Mouse (Mus musculus) midbrain, embryonic 13.5 days (tissue): ENCODE results near the gene Clip4. TPM values are rescaled to one million over a fixed set of nuclear protein-coding genes. Genes with fewer than 3 reads are reported as not detected.

ENCODE experiments used
- ATAC-seq: fragments of 200-750 bp; cut with Nextera tagmentation; 2 replicates; pipeline ENCODE4 v1.8.0; 2017; ENCODE audit warnings: mild to moderate bottlenecking, moderate TSS enrichment, moderate library complexity
- H3K27ac ChIP-seq: fragments of 300-500 bp; sonication (generic); 2 replicates; pipeline ENCODE4 v1.5.1; 2015; ENCODE audit warnings: inconsistent platforms, mild to moderate bottlenecking, moderate library complexity
- H3K27me3 ChIP-seq: fragments of 300-500 bp; sonication (generic); 2 replicates; pipeline ENCODE4 v1.6.1; 2015; ENCODE audit warnings: mild to moderate bottlenecking, inconsistent platforms
- H3K36me3 ChIP-seq: fragments of 300-500 bp; sonication (generic); 2 replicates; pipeline ENCODE4 v1.6.1; 2015; ENCODE audit warnings: mild to moderate bottlenecking, inconsistent platforms
- H3K4me1 ChIP-seq: fragments of 300-500 bp; sonication (generic); replicated peaks from 2 replicates; pipeline ENCODE4 v1.6.1; 2015; ENCODE audit warnings: inconsistent platforms
- H3K4me2 ChIP-seq: fragments of 300-500 bp; sonication (generic); replicated peaks from 2 replicates; pipeline ENCODE4 v1.6.1; 2015; ENCODE audit warnings: moderate library complexity, mild to moderate bottlenecking, inconsistent platforms
- H3K4me3 ChIP-seq: fragments of 300-500 bp; sonication (generic); replicated peaks from 2 replicates; pipeline ENCODE4 v1.5.1; 2015; ENCODE audit warnings: mild to moderate bottlenecking, inconsistent platforms
- H3K9ac ChIP-seq: fragments of 300-500 bp; sonication (generic); replicated peaks from 2 replicates; pipeline ENCODE4 v1.6.1; 2015; ENCODE audit warnings: mild to moderate bottlenecking, inconsistent platforms
- H3K9me3 ChIP-seq: fragments of 300-500 bp; sonication (generic); 2 replicates; pipeline ENCODE4 v1.6.1; 2016; ENCODE audit warnings: mild to moderate bottlenecking, inconsistent platforms
- WGBS: fragments of 180-500 bp; shearing (Covaris S2); methylation state at CpG from one replicate; pipeline ENCODE4 v1.1.7; 2015; 5-methylcytosine and 5-hydroxymethylcytosine counted together
- polyA plus RNA-seq: library from polyadenylated mRNA; unstranded; fragments of >200 nt; fragmentation: Nextera tagmentation; extraction: Ambion mirVana; gene quantifications from 2 replicates; pipeline ENCODE4 v1.2.1, GENCODE M21; 2015

The Clip4 gene
- polyA plus RNA-seq, 1 experiment from 2014 or later = 9.1 TPM

GRCm38 (mm10) chr17:71875492-71875891, 107.2 kb downstream of the Clip4 start:
- no peaks in the 10 kb centered on the region for H3K36me3 ChIP-seq
- no peaks in the 10 kb centered on the region for H3K27me3 ChIP-seq
- no peak overlapping the region for H3K4me2 ChIP-seq
- no peak overlapping the region for H3K9ac ChIP-seq
- 75% methylated on average over 7 of the region's 7 CpGs for WGBS
- 0 out of 2 replicates have a peak, but pooled peaks cover 4% of the 10 kb centered on the region for H3K9me3 ChIP-seq
- H3K4me1 ChIP-seq = no peaks in the 10 kb centered on the region
- H3K27ac ChIP-seq = no peak overlapping the region
- ATAC-seq = no peak
- H3K4me3 ChIP-seq = no peak overlapping the region

GRCm38 (mm10) chr17:71881369-71881768, 113.1 kb downstream of the Clip4 start:
- no peaks in the 10 kb centered on the region for H3K27me3 ChIP-seq
- ATAC-seq = no peak
- H3K9ac ChIP-seq = no peak overlapping the region
- H3K4me1 ChIP-seq = no peaks in the 10 kb centered on the region
- no peak overlapping the region for H3K4me3 ChIP-seq
- no peak overlapping the region for H3K4me2 ChIP-seq
- no peaks in the 10 kb centered on the region for H3K9me3 ChIP-seq
- H3K36me3 ChIP-seq = no peaks in the 10 kb centered on the region
- H3K27ac ChIP-seq = no peak overlapping the region
- 90% methylated on average over 6 of the region's 6 CpGs for WGBS

- Histone ChIP-seq H3K9ac (no peak overlapping the region), H3K36me3 (no peaks in the 10 kb centered on the region), H3K9me3 (no peaks in the 10 kb centered on the region), H3K4me3 (no peak overlapping the region), H3K27ac (no peak overlapping the region), H3K4me2 (no peak overlapping the region), H3K27me3 (no peaks in the 10 kb centered on the region), H3K4me1 (no peaks in the 10 kb centered on the region)
- ATAC-seq = no peak
- 56% methylated on average over 3 of the region's 3 CpGs for WGBS
These were observed 140.8 kb downstream of the Clip4 start for GRCm38 (mm10) chr17:71909107-71909506.

GRCm38 (mm10) chr17:71913188-71913587, 144.9 kb downstream of the Clip4 start:
- no peak for ATAC-seq
- H3K27me3 ChIP-seq = no peaks in the 10 kb centered on the region
- H3K4me1 ChIP-seq = peaks cover 5% of the 10 kb centered on the region; the same call in 1 of the 2 replicates
- 86% methylated on average over 3 of the region's 3 CpGs for WGBS
- H3K4me3 ChIP-seq = no peak overlapping the region
- H3K27ac ChIP-seq = no peak overlapping the region
- H3K9me3 ChIP-seq = no peaks in the 10 kb centered on the region
- H3K9ac ChIP-seq = no peak overlapping the region
- H3K4me2 ChIP-seq = no peak overlapping the region
- H3K36me3 ChIP-seq = no peaks in the 10 kb centered on the region

Other genes with a start within 250 kb of the Clip4 start
- gene Ndc80, start 241.6 kb upstream of the Clip4 start, polyA plus RNA-seq = 19.7 and 20.0 TPM in 2 replicates
- gene Spdya, start 216.4 kb upstream of the Clip4 start, polyA plus RNA-seq = 1.0 and 1.2 TPM in 2 replicates
- 49.5 and 57.0 TPM in 2 replicates for gene Wdr43, start 152.6 kb upstream of the Clip4 start, polyA plus RNA-seq
- gene Togaram2, start 95.2 kb upstream of the Clip4 start, polyA plus RNA-seq = 0.27 and 0.49 TPM in 2 replicates
- not detected in 2 replicates for gene Pcare, start 15.6 kb upstream of the Clip4 start, polyA plus RNA-seq